Mouse (Mus musculus) midbrain, embryonic 13.5 days (tissue): ENCODE measurements around the gene Aldh1l1. TPM values are rescaled to one million over a fixed set of nuclear protein-coding genes. Genes with fewer than 3 reads are reported as not detected.

Source experiments
- ATAC-seq: fragments of 200-750 bp; cut with Nextera tagmentation; 2 replicates; pipeline ENCODE4 v1.8.0; 2017; ENCODE audit warnings: mild to moderate bottlenecking, moderate TSS enrichment, moderate library complexity
- H3K27ac ChIP-seq: fragments of 300-500 bp; sonication (generic); 2 replicates; pipeline ENCODE4 v1.5.1; 2015; ENCODE audit warnings: inconsistent platforms, mild to moderate bottlenecking, moderate library complexity
- H3K27me3 ChIP-seq: fragments of 300-500 bp; sonication (generic); 2 replicates; pipeline ENCODE4 v1.6.1; 2015; ENCODE audit warnings: mild to moderate bottlenecking, inconsistent platforms
- H3K36me3 ChIP-seq: fragments of 300-500 bp; sonication (generic); 2 replicates; pipeline ENCODE4 v1.6.1; 2015; ENCODE audit warnings: mild to moderate bottlenecking, inconsistent platforms
- H3K4me1 ChIP-seq: fragments of 300-500 bp; sonication (generic); replicated peaks from 2 replicates; pipeline ENCODE4 v1.6.1; 2015; ENCODE audit warnings: inconsistent platforms
- H3K4me2 ChIP-seq: fragments of 300-500 bp; sonication (generic); replicated peaks from 2 replicates; pipeline ENCODE4 v1.6.1; 2015; ENCODE audit warnings: moderate library complexity, mild to moderate bottlenecking, inconsistent platforms
- H3K4me3 ChIP-seq: fragments of 300-500 bp; sonication (generic); replicated peaks from 2 replicates; pipeline ENCODE4 v1.5.1; 2015; ENCODE audit warnings: mild to moderate bottlenecking, inconsistent platforms
- H3K9ac ChIP-seq: fragments of 300-500 bp; sonication (generic); replicated peaks from 2 replicates; pipeline ENCODE4 v1.6.1; 2015; ENCODE audit warnings: mild to moderate bottlenecking, inconsistent platforms
- H3K9me3 ChIP-seq: fragments of 300-500 bp; sonication (generic); 2 replicates; pipeline ENCODE4 v1.6.1; 2016; ENCODE audit warnings: mild to moderate bottlenecking, inconsistent platforms
- WGBS: fragments of 180-500 bp; shearing (Covaris S2); methylation state at CpG from one replicate; pipeline ENCODE4 v1.1.7; 2015; 5-methylcytosine and 5-hydroxymethylcytosine counted together
- polyA plus RNA-seq: library from polyadenylated mRNA; unstranded; fragments of >200 nt; fragmentation: Nextera tagmentation; extraction: Ambion mirVana; gene quantifications from 2 replicates; pipeline ENCODE4 v1.2.1, GENCODE M21; 2015

Aldh1l1 gene
- polyA plus RNA-seq, 1 experiment from 2014 or later, result 30.8 TPM

DNA sequence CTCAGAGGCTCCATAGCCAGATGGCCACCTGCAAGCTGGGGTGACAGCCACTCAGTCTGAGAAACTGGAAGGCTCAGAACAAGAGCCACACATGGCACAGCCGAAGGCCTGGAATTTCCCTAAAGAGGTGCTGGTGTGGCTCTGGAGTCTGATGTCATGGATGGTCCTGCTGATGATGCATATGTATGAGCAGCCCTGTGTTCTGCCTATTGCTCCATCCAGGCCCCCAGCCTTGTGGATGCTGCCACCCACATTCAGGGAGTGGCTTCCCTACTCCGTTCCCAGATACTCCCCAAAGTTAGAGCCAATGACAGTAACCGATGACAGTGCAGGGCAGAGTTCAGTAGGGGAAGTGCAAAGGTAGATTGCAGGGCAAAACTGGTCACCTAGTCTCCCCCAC, 91.9 kb downstream of the Aldh1l1 start:
- no peak for ATAC-seq
- Histone ChIP-seq H3K4me2 (no peak overlapping the region), H3K36me3 (no peaks in the 10 kb centered on the region), H3K27ac (no peak overlapping the region), H3K9me3 (no peaks in the 10 kb centered on the region), H3K4me1 (peaks cover 10% of the 10 kb centered on the region), H3K9ac (0 out of 2 replicates have a peak overlapping the region, but pooled peaks have one; percentile 36), H3K4me3 (no peak overlapping the region), H3K27me3 (no peaks in the 10 kb centered on the region)
- 43% methylated on average over 3 of the region's 3 CpGs for whole genome bisulfite sequencing

DNA sequence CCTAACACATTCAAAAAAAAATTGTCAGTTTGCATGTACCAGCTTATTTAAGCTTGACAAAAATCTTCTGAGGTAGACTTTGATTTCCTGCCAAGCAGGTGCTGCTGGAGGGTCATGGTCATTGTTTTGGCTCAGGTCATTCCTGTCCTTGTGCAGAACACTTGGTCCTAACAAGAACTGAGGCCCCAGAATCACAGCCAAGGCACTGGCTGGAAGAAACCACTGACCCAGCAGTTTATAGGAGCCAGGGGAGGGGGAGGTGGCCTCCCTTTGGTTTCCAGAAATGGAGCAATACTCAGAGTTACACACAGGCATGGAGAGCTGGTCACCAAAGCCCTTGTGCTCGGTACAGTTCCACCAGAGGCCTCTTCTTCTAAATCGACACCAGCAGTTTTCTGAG, 96.1 kb downstream of the Aldh1l1 start:
- Histone ChIP-seq H3K4me2 (no peak overlapping the region), H3K36me3 (no peaks in the 10 kb centered on the region), H3K9me3 (no peaks in the 10 kb centered on the region), H3K27ac (no peak overlapping the region), H3K4me1 (peaks cover 8% of the 10 kb centered on the region), H3K27me3 (no peaks in the 10 kb centered on the region), H3K4me3 (no peak overlapping the region), H3K9ac (no peak overlapping the region)
- no peak for ATAC-seq
- WGBS, result 80% methylated on average over 2 of the region's 2 CpGs

DNA sequence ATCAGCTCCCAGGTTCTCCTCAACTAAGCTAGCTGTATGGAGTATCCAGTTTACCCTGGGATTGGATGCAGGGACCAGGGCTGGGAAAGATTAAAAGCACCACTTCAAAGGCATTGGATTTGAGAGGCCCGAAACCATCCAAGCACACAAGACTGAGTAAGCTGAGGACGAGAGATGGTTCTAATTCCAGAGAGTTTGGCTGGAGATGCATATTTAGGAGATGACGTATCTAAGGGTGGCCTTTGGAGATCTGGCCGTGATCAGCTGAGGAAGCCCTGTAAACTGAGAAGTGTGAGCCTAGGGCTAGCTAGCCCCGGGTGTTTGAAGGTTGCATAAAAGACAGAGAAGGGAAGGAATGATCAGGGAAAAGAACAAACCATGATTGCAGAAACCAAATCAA, 101.9 kb downstream of the Aldh1l1 start:
- ATAC-seq, result no peak
- H3K9me3 ChIP-seq, result no peaks in the 10 kb centered on the region
- no peaks in the 10 kb centered on the region for H3K27me3 ChIP-seq
- H3K27ac ChIP-seq, result no peak overlapping the region
- H3K4me2 ChIP-seq, result no peak overlapping the region
- 66% methylated on average over 5 of the region's 5 CpGs for WGBS
- no peaks in the 10 kb centered on the region for H3K4me1 ChIP-seq
- no peak overlapping the region for H3K9ac ChIP-seq
- no peak overlapping the region for H3K4me3 ChIP-seq
- no peaks in the 10 kb centered on the region for H3K36me3 ChIP-seq

DNA sequence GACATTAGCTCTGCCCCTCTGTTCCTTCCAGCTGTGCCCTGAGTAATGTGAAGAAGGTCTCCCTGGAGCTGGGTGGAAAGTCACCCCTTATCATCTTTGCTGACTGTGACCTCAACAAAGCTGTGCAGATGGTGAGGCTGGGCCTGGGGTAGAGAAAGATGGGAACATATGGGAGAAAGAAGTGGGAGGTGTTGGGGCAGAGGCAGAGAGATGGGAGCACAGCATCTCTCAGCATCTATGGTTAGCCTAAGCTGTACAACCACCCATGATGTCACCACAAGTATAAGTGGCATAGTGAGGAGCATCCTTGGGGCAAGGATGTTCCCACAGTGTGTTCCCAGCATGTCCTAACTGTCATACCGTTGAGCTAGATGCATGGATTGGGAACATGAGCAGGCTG, 104.5 kb downstream of the Aldh1l1 start:
- Histone ChIP-seq H3K4me1 (no peaks in the 10 kb centered on the region), H3K27me3 (no peaks in the 10 kb centered on the region), H3K4me3 (no peak overlapping the region), H3K9me3 (0 out of 2 replicates have a peak, but pooled peaks cover 4% of the 10 kb centered on the region), H3K27ac (no peak overlapping the region), H3K36me3 (no peaks in the 10 kb centered on the region), H3K9ac (no peak overlapping the region), H3K4me2 (no peak overlapping the region)
- WGBS, result 96% methylated on average over 1 of the region's 1 CpGs
- ATAC-seq, result no peak

DNA sequence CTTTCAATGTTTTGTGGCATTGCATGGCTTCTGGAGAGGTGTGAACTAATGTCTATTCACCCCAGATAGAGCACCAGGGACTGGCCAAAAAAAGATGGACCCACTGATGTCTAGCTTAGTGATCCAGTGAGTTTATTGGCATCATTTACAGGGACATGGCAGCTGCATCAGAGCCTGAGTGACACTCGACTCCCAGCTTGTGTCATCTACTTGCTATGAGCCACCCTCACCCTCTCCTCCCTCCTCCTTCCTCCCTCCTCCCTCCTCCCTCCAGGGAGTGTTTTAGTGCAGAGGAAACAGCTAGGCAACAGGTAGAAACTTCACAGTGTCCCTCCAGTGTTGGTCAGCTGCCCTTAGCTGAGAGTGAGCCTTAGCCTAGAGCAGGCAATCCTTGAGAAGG, 108.7 kb downstream of the Aldh1l1 start:
- Histone ChIP-seq H3K4me2 (no peak overlapping the region), H3K4me1 (no peaks in the 10 kb centered on the region), H3K36me3 (no peaks in the 10 kb centered on the region), H3K27ac (no peak overlapping the region), H3K4me3 (no peak overlapping the region), H3K27me3 (no peaks in the 10 kb centered on the region), H3K9ac (no peak overlapping the region), H3K9me3 (0 out of 2 replicates have a peak, but pooled peaks cover 4% of the 10 kb centered on the region)
- WGBS, result 91% methylated on average over 1 of the region's 1 CpGs
- no peak for ATAC-seq

DNA sequence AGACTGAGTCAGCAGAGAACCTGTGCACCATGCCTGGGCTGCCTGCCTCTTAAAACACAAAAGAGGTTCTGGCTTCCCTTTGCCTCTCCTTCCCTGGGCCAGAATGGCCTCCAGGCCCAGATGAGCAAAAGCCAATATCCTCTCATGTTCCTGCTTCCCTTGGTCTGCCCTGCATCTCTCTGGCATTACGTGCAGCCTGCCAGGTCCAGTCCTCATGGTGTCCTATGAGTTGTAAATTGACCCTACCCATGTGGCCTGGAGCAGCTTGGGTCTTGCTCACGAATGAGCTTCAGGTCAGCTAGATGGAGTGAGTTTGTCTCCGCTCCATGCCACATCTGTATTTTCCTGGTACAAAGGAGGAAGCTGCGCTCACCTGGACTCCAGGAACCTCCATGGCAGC, 110.8 kb downstream of the Aldh1l1 start:
- H3K9ac ChIP-seq, result no peak overlapping the region

DNA sequence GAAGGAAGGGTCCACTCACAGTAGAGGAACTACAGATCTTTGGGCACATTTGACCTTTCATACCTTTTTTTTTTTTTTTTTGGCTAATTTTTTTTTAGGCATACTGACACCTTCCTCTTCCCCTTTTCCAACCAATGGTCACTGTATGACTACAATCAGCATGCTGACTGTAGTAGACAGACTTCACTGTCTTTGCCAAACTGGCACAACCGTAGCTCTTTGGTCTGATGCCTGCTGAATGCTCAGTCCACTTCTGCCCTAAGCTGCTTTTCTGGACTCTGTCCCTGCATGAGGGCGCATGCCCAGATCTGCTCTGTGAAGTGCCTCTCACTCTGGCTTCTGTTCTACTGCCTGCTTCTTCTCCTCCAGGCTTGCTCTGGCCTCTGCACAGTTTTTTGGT, 111.4 kb downstream of the Aldh1l1 start:
- Histone ChIP-seq H3K4me2 (no peak overlapping the region), H3K27me3 (0 out of 2 replicates have a peak, but pooled peaks cover 6% of the 10 kb centered on the region), H3K36me3 (no peaks in the 10 kb centered on the region), H3K9ac (no peak overlapping the region), H3K4me3 (no peak overlapping the region), H3K4me1 (no peaks in the 10 kb centered on the region), H3K27ac (no peak overlapping the region), H3K9me3 (0 out of 2 replicates have a peak, but pooled peaks cover 4% of the 10 kb centered on the region)
- 81% methylated on average over 2 of the region's 2 CpGs for WGBS
- no peak for ATAC-seq

More for the DNA sequence above, 110.8 kb downstream of the Aldh1l1 start:
- no peak overlapping the region for H3K27ac ChIP-seq
- 0 out of 2 replicates have a peak, but pooled peaks cover 4% of the 10 kb centered on the region for H3K9me3 ChIP-seq
- WGBS, result 91% methylated on average over 4 of the region's 4 CpGs
- H3K36me3 ChIP-seq, result no peaks in the 10 kb centered on the region
- no peak for ATAC-seq
- no peak overlapping the region for H3K4me3 ChIP-seq
- H3K4me2 ChIP-seq, result no peak overlapping the region
- 0 out of 2 replicates have a peak, but pooled peaks cover 2% of the 10 kb centered on the region for H3K27me3 ChIP-seq
- no peaks in the 10 kb centered on the region for H3K4me1 ChIP-seq

DNA sequence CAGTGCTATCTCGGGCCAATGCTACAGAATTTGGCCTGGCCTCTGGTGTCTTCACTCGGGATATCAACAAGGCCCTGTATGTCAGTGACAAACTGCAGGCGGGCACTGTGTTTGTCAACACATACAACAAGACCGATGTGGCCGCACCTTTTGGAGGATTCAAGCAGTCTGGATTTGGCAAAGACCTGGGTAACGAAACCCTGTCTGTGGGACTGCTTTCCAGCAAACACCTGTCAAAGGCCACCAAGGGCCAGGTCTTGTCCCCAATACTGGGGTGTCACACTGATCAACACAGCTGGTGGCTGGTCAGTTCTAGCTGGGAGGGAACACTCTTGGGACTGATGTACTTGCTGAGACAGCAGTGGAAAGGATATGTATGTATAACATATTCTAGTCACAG, 112.0 kb downstream of the Aldh1l1 start:
- WGBS, result 93% methylated on average over 6 of the region's 6 CpGs
- no peak for ATAC-seq
- Histone ChIP-seq H3K4me3 (no peak overlapping the region), H3K27me3 (0 out of 2 replicates have a peak, but pooled peaks cover 9% of the 10 kb centered on the region), H3K9me3 (0 out of 2 replicates have a peak, but pooled peaks cover 4% of the 10 kb centered on the region), H3K9ac (no peak overlapping the region), H3K4me2 (no peak overlapping the region), H3K4me1 (no peaks in the 10 kb centered on the region), H3K27ac (no peak overlapping the region), H3K36me3 (no peaks in the 10 kb centered on the region)

DNA sequence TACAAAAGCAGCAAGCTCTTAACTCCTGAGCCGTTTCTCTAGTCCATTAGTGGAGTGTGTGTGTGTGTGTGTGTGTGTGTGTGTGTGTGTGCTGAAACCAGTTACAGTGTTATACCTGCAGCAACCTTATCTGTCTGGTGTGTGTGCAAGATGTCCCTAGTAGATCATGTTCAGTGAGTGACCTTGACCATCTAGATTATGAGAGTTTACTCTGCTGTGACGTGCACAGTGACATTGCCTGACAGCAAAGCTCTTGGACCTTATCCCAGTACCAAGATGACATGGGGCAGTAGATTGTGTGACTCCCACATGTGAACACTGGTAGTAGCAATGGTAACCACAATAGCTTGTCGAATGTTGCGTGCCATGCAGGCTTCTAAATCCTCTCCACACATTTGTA, 114.1 kb downstream of the Aldh1l1 start:
- Histone ChIP-seq H3K9ac (no peak overlapping the region), H3K9me3 (0 out of 2 replicates have a peak, but pooled peaks cover 3% of the 10 kb centered on the region), H3K4me1 (peaks cover 4% of the 10 kb centered on the region), H3K4me3 (no peak overlapping the region), H3K27me3 (peaks cover 9% of the 10 kb centered on the region; the same call in 1 of the 2 replicates), H3K27ac (no peak overlapping the region), H3K4me2 (no peak overlapping the region), H3K36me3 (no peaks in the 10 kb centered on the region)
- WGBS, result 83% methylated on average over 4 of the region's 4 CpGs
- ATAC-seq, result no peak

DNA sequence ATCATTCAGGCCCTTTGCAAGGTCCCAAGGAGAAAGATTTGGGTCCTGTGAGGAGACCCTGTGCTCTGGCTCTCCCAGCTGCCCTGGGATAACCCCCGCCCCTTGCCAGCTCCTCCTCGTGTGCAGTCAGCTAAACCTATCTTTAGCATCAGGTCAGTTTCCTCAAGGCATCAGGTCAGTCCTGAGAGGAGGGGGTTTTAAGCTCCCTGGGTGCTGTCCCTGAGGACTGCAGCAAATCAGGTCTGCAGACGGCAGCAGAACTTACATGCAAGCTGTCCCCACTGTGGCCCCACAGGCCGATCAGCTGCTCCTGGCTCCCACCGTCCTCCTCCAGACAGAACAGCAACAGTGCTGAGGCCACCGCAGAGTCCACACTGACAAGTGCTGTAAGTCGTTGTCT, 115.5 kb downstream of the Aldh1l1 start:
- H3K27ac ChIP-seq, result no peak overlapping the region

DNA sequence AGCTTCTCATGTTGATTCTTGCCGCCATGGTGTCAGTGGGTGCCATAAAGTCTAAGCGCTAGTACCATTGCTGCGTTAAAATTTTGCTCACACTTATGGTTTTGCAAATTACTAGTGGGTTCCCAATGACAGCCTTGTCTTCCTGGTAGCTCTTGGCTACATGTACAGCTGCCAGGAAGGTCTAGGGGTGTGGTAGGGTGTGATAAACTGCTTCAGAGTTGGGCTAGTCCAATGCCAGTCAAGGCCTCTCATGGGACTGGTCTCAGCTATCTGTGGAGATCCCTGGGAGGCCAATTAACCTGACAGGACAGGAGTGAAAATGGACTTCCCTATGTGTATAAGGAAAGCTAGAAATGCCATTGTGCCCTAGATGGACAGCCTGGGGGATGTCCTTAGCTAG, 116.1 kb downstream of the Aldh1l1 start:
- Histone ChIP-seq H3K27me3 (peaks cover 17% of the 10 kb centered on the region), H3K4me1 (peaks cover 13% of the 10 kb centered on the region), H3K9me3 (no peaks in the 10 kb centered on the region), H3K4me3 (no peak overlapping the region), H3K36me3 (no peaks in the 10 kb centered on the region), H3K4me2 (no peak overlapping the region), H3K9ac (no peak overlapping the region), H3K27ac (no peak overlapping the region)
- 95% methylated on average over 3 of the region's 3 CpGs for WGBS
- ATAC-seq, result no peak

More for the DNA sequence above, 115.5 kb downstream of the Aldh1l1 start:
- Histone ChIP-seq H3K4me2 (no peak overlapping the region), H3K9me3 (no peaks in the 10 kb centered on the region), H3K9ac (no peak overlapping the region), H3K4me1 (peaks cover 11% of the 10 kb centered on the region), H3K4me3 (no peak overlapping the region), H3K36me3 (no peaks in the 10 kb centered on the region), H3K27me3 (peaks cover 17% of the 10 kb centered on the region)
- 66% methylated on average over 7 of the region's 7 CpGs for WGBS
- ATAC-seq, result no peak

DNA sequence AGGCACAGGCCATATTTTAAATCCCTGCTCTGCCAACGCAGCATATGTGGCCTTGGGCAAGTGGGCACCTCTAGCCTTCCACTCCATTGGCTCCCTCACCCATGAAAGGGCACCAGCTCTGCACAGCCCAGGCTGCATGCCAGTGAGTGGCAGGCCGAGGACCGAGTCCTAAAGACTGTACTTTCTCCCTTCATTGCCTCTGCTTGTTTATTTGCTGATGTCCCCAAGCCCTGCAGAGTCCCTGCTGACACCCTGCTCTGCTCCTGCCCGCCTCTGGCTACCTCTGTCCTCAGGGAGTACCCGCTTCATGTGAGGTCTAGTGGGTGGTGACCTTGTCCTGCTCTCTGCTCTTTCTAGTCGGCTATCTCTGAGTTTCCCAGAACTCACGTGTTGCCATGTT, 116.9 kb downstream of the Aldh1l1 start:
- 73% methylated on average over 7 of the region's 7 CpGs for WGBS

DNA sequence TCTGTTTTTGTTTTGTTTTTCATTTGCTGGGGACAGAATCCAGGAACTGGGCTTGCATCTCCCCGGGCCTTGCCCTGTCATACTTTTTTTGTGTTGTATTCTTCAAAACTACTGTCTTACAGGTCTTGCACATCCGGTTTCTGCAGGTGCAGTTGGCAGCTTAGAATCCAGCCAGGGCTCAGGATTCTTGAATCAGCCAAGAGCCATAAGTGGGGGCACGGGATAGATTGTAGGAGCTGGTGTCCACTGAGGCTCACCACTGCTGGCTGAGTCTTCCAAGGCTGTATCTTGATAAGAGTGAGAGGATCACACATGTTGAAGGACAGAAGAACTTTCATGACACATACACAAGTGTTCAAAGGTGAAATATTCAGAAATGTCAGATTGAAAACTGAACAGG, 117.9 kb downstream of the Aldh1l1 start:
- Histone ChIP-seq H3K9me3 (no peaks in the 10 kb centered on the region), H3K36me3 (no peaks in the 10 kb centered on the region), H3K4me1 (peaks cover 13% of the 10 kb centered on the region), H3K27ac (no peak overlapping the region), H3K9ac (no peak overlapping the region), H3K27me3 (peaks cover 17% of the 10 kb centered on the region), H3K4me3 (peak overlapping the region; percentile 69), H3K4me2 (peak overlapping the region; percentile 89)
- 59% methylated on average over 3 of the region's 3 CpGs for WGBS
- ATAC-seq, result no peak; the same call in 1 of the 2 replicates

More for the DNA sequence above, 116.9 kb downstream of the Aldh1l1 start:
- no peak overlapping the region for H3K9ac ChIP-seq
- H3K4me1 ChIP-seq, result peaks cover 13% of the 10 kb centered on the region
- H3K4me2 ChIP-seq, result no peak overlapping the region
- peaks cover 17% of the 10 kb centered on the region for H3K27me3 ChIP-seq
- H3K27ac ChIP-seq, result no peak overlapping the region
- no peak overlapping the region for H3K4me3 ChIP-seq
- no peak for ATAC-seq
- H3K9me3 ChIP-seq, result no peaks in the 10 kb centered on the region
- H3K36me3 ChIP-seq, result no peaks in the 10 kb centered on the region
